Mouse (Mus musculus): ENCODE data around the gene Mfng. TPM values are rescaled to one million over a fixed set of nuclear protein-coding genes. Genes with fewer than 3 reads are reported as not detected.
A peak's percentile ranks its signal among the peaks of the same experiment; 100 is the strongest.

Gene Mfng
- polyA plus RNA-seq, 1 experiment from 2014 or later: 28.0 TPM

DNA sequence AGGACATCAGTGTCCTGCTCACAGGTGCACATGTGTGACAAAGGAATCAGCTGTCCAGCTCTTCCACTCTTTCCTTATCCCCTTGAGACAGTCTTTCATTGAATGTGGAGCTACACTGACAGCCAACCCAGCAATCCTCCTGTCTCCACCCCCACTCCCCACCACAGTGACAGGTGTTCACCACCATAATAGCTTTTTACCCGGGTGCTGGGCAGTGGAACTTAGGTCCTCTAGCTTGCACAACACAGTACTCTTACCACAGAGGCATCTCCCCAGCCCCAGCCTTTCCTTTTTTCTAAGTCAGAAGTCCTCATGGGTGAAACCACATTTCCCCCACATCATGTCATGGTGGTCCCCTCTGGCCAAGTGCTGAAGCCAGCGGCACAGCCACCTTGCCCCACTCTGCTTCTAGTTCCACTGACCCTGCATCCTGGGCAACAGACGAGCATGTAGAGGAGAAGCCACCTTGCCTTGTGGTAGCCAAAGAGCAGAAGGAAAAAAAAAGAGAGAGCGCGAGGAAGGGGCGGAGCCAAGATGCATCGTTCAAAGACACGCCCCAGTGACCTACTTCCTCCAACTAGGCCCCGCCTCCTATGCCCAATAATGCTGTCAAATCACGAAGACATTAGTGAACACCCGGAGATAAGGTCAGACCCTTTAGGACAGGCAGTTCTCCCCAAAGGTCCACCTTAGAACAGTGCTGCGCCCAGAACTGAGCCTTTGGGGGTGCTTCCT is 42.8 kb downstream of the Mfng start:
- Histone ChIP-seq H3K9me3 (ENCODE audit: control insufficient read depth, low read length) (no peaks in the 10 kb centered on the region), H3K27me3 (ENCODE audit: control insufficient read depth, insufficient read depth, low read length) (no peaks in the 10 kb centered on the region), H3K4me2 (ENCODE audit: low read length) (no peak overlapping the region), H3K27ac (replicated peaks; ENCODE audit: low read depth, low read length) (no peak overlapping the region), H3K36me3 (ENCODE audit: control insufficient read depth, insufficient read depth, low read length) (no peaks in the 10 kb centered on the region), H3K9ac (replicated peaks; ENCODE audit: low read length) (no peak overlapping the region), H3K4me3 (replicated peaks; ENCODE audit: low read depth, low read length) (no peak overlapping the region), H3K4me1 (ENCODE audit: control insufficient read depth, insufficient read depth, low read length) (peaks cover 2% of the 10 kb centered on the region)
- no peak for ATAC-seq (ENCODE audit: low FRiP score, low TSS enrichment)
- no peak for DNase-seq
- 85% methylated on average over 12 of the region's 12 CpGs for WGBS

DNA sequence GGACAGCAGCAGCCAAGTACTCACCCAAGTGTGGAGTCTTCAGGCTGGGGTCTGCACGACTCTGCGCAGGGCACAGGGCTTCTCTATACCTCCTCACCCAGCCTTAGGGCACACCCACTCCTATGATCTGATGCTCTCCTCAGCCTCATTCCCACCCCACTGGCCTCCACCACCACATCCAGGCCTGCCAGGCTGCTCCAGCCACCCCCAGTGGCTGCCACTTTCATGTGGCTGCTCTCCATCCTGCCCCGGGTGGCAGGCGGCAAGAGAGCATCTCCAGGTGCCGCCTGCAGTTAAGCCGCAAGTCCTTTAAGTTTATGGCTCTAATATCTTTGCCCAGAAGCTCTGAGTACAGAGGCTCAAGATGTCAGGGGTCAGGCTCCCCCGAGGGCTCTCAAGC is 46.6 kb downstream of the Mfng start:
- DNase-seq (no peak), ATAC-seq (ENCODE audit: low FRiP score, low TSS enrichment) (no peak)
- no peak overlapping the region for H3K4me3 ChIP-seq (replicated peaks; ENCODE audit: low read depth, low read length)
- H3K36me3 ChIP-seq (ENCODE audit: control insufficient read depth, insufficient read depth, low read length): no peaks in the 10 kb centered on the region
- H3K9me3 ChIP-seq (ENCODE audit: control insufficient read depth, low read length): no peaks in the 10 kb centered on the region
- H3K4me1 ChIP-seq (ENCODE audit: control insufficient read depth, insufficient read depth, low read length): no peaks in the 10 kb centered on the region
- WGBS: 76% methylated on average over 7 of the region's 7 CpGs
- no peaks in the 10 kb centered on the region for H3K27me3 ChIP-seq (ENCODE audit: control insufficient read depth, insufficient read depth, low read length)
- H3K4me2 ChIP-seq (ENCODE audit: low read length): no peak overlapping the region
- no peak overlapping the region for H3K9ac ChIP-seq (replicated peaks; ENCODE audit: low read length)
- no peak overlapping the region for H3K27ac ChIP-seq (replicated peaks; ENCODE audit: low read depth, low read length)

DNA sequence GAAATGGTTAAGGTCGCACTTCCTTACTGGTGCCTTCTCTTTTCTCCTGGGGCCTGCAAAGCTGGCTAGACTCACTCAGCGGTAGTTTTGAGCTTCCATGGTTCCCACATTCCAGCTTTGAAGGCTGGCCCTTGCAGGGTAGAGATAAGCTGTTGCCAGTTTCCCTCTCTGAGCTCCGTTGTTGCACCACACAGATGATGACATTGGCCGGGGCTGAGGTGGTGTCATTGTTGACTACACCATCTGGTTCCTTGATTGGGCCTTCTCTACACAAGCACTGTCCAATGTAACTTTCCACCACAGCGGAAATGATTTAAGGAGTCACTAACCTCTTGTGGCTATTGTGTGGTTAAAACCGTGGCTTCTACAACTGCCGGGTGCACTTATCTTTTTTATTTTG is 52.7 kb downstream of the Mfng start:
- H3K36me3 ChIP-seq (ENCODE audit: control insufficient read depth, insufficient read depth, low read length): no peaks in the 10 kb centered on the region
- no peaks in the 10 kb centered on the region for H3K9me3 ChIP-seq (ENCODE audit: control insufficient read depth, low read length)
- H3K4me2 ChIP-seq (ENCODE audit: low read length): no peak overlapping the region
- peaks cover 9% of the 10 kb centered on the region; the same call in 1 of the 2 replicates for H3K4me1 ChIP-seq (ENCODE audit: control insufficient read depth, insufficient read depth, low read length)
- H3K4me3 ChIP-seq (replicated peaks; ENCODE audit: low read depth, low read length): no peak overlapping the region
- H3K27ac ChIP-seq (replicated peaks; ENCODE audit: low read depth, low read length): no peak overlapping the region
- no peak for DNase-seq
- H3K9ac ChIP-seq (replicated peaks; ENCODE audit: low read length): no peak overlapping the region
- ATAC-seq (ENCODE audit: low FRiP score, low TSS enrichment): no peak
- 75% methylated on average over 7 of the region's 7 CpGs for WGBS
- peaks cover 27% of the 10 kb centered on the region for H3K27me3 ChIP-seq (ENCODE audit: control insufficient read depth, insufficient read depth, low read length)

DNA sequence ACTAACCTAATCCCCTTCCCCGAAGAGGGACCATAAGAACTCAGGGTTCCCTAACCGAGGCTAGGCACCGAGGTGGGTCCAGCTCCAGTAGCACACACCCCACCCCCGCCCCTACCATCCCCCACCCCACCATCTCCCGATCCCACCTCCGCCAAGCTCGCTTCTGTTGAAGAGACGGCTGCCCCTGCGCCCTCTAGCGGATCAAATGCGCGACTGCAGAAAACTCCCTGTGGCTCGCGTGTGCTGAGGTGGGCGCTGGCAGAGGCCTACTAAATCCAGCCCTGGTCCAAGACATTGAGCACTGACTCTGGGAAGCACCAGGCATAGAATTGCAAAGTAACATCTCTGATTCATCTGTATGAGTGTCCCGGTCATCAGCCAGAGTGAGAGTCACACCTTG is 53.2 kb downstream of the Mfng start:
- peak; percentile 93 for DNase-seq
- peaks cover 29% of the 10 kb centered on the region for H3K27me3 ChIP-seq (ENCODE audit: control insufficient read depth, insufficient read depth, low read length)
- H3K9me3 ChIP-seq (ENCODE audit: control insufficient read depth, low read length): no peaks in the 10 kb centered on the region
- WGBS: 5% methylated on average over 16 of the region's 16 CpGs
- H3K9ac ChIP-seq (replicated peaks; ENCODE audit: low read length): no peak overlapping the region
- peak overlapping the region; percentile 30 for H3K4me2 ChIP-seq (ENCODE audit: low read length)
- ATAC-seq (ENCODE audit: low FRiP score, low TSS enrichment): no peak
- H3K4me1 ChIP-seq (ENCODE audit: control insufficient read depth, insufficient read depth, low read length): peaks cover 9% of the 10 kb centered on the region; the same call in 1 of the 2 replicates
- H3K4me3 ChIP-seq (replicated peaks; ENCODE audit: low read depth, low read length): no peak overlapping the region
- no peak overlapping the region for H3K27ac ChIP-seq (replicated peaks; ENCODE audit: low read depth, low read length)
- H3K36me3 ChIP-seq (ENCODE audit: control insufficient read depth, insufficient read depth, low read length): no peaks in the 10 kb centered on the region

DNA sequence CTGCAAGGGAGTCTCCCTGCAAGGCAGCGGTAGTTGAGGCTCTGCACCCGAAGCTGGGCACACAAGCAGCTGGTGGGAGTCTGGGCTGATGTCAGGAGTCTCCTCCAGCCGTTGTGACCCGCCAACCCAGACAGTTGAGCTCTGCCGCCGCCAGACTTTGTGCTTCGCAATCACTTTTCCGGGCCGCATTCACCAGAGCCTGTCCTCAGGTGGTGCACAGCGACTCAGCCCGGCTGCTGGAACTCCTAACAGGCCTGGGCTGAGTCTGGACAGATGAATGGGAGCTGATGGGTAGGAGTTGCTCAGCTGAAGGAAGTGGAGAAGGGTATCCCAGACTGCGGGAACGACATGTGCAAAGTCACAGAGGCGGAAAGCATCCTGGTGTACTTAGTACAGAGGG is 53.9 kb downstream of the Mfng start:
- 6% methylated on average over 14 of the region's 14 CpGs for WGBS
- DNase-seq (peak; percentile 42), ATAC-seq (ENCODE audit: low FRiP score, low TSS enrichment) (no peak)
- Histone ChIP-seq H3K4me1 (ENCODE audit: control insufficient read depth, insufficient read depth, low read length) (peaks cover 9% of the 10 kb centered on the region; the same call in 1 of the 2 replicates), H3K4me2 (ENCODE audit: low read length) (peak overlapping the region; percentile 30), H3K9me3 (ENCODE audit: control insufficient read depth, low read length) (no peaks in the 10 kb centered on the region), H3K27ac (replicated peaks; ENCODE audit: low read depth, low read length) (no peak overlapping the region), H3K36me3 (ENCODE audit: control insufficient read depth, insufficient read depth, low read length) (no peaks in the 10 kb centered on the region), H3K9ac (replicated peaks; ENCODE audit: low read length) (no peak overlapping the region; the same call in 1 of the 2 replicates), H3K4me3 (replicated peaks; ENCODE audit: low read depth, low read length) (peak overlapping the region; percentile 59; the same call in 1 of the 2 replicates), H3K27me3 (ENCODE audit: control insufficient read depth, insufficient read depth, low read length) (peaks cover 34% of the 10 kb centered on the region)

DNA sequence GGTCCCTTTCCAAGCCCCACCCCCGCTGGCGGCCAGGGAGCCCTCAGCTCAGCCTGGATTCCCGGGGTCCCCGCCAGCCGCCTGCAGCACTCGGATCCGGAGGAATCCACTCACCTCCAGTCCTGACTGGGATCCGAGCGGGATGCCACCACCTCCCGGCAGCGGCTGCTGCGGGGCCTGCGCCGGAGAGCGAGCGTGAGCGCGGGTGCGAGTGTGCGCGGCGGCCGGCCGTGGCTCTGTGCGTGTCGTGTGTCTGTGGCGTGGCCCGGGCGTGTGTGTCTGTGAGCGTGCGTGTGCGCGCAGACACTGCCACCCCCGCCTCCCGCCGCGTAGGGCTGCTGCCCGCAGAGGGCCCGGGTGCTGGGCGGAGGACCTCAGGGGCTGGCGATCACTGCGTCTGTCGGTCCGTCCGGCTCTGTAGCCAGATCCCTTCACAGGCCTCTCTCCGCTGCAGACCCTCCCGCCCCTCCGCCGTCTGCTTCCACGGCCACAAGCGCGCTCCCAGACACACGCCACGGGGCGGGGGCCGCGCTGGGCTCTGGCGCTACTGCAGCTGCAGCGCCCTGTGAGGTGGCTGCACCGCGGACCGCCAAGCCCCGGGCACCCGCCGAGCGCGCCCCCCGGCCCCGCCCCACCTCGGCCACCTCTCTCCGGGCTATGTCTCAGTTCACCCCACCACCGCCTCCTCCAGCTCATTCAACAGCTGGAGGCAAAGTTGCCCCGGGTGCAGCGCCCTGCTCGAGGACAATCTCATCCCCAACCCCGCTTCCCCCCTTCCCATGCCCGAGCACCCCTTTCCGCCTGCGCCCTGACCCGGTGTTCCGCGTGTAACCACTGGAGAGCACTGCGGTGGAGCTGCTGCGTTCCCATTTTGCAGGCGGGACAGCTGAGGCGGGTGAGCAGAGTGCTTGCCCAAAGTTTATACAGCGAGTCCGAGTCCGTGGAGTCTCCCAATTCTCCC is 54.7 kb downstream of the Mfng start, which contains the start of gene Elfn2:
Gene Elfn2 (minus strand): TSS at position 482 of the 961 bp plus-strand sequence.
- H3K36me3 ChIP-seq (ENCODE audit: control insufficient read depth, insufficient read depth, low read length): no peaks in the 10 kb centered on the region
- peak; percentile 75 for DNase-seq
- peak within 1 kb of the TSS; percentile 68 for H3K27ac ChIP-seq (replicated peaks; ENCODE audit: low read depth, low read length)
- no peaks in the 10 kb centered on the region for H3K9me3 ChIP-seq (ENCODE audit: control insufficient read depth, low read length)
- peak within 1 kb of the TSS; percentile 84 for H3K4me2 ChIP-seq (ENCODE audit: low read length)
- 1% methylated on average over 79 of the region's 89 CpGs for WGBS
- peaks cover 36% of the 10 kb centered on the region for H3K27me3 ChIP-seq (ENCODE audit: control insufficient read depth, insufficient read depth, low read length)
- peaks cover 9% of the 10 kb centered on the region; the same call in 1 of the 2 replicates for H3K4me1 ChIP-seq (ENCODE audit: control insufficient read depth, insufficient read depth, low read length)
- peak; percentile 57; the same call in 1 of the 2 replicates for ATAC-seq (ENCODE audit: low FRiP score, low TSS enrichment)
- peak within 1 kb of the TSS; percentile 59 for H3K4me3 ChIP-seq (replicated peaks; ENCODE audit: low read depth, low read length)
- H3K9ac ChIP-seq (replicated peaks; ENCODE audit: low read length): peak within 1 kb of the TSS; percentile 69

DNA sequence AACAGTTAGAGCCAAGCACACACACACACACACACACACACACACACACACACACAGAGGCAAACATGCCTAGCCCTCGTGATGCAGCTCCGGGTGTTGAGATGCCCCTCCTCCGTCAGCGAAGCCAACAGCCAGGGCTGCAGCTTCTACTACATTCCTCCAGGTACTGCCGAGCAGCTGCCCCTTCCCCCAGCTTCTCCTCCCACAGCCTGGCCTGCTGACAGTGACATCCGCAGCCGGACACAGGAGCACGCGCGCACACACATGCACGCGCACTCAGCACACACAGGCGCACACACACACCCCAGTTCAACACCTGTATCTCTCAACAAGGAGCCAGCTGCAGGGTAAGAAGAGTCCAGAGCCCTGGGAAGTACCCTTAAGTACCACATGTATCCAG is 56.3 kb downstream of the Mfng start:
- ATAC-seq (ENCODE audit: low FRiP score, low TSS enrichment): no peak
- Histone ChIP-seq H3K27me3 (ENCODE audit: control insufficient read depth, insufficient read depth, low read length) (peaks cover 46% of the 10 kb centered on the region), H3K4me1 (ENCODE audit: control insufficient read depth, insufficient read depth, low read length) (peaks cover 24% of the 10 kb centered on the region), H3K27ac (replicated peaks; ENCODE audit: low read depth, low read length) (0 out of 2 replicates have a peak overlapping the region, but pooled peaks have one; percentile 14), H3K9me3 (ENCODE audit: control insufficient read depth, low read length) (no peaks in the 10 kb centered on the region), H3K4me3 (replicated peaks; ENCODE audit: low read depth, low read length) (peak overlapping the region; percentile 59), H3K4me2 (ENCODE audit: low read length) (peak overlapping the region; percentile 84), H3K9ac (replicated peaks; ENCODE audit: low read length) (peak overlapping the region; percentile 69), H3K36me3 (ENCODE audit: control insufficient read depth, insufficient read depth, low read length) (no peaks in the 10 kb centered on the region)
- WGBS: 61% methylated on average over 13 of the region's 13 CpGs
- DNase-seq: peak; percentile 45

DNA sequence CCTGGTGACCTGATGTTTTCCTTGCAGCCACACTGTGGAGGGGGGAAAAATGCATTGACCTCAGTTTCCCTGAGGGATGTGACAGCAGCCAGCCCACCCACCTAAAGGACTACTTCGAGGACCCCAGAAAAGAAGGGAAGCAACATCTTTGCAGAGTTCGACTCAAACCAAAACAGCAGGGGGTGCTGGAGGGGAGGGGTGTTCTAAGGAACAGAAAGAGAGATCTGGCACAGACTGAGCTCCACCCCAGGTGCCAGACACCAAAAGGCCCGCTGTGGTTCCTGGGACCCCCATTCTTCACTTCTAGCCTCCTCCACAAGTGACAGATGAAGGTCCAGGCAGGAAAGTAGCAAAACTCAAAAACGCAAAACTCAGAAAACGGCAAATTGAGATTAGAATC is 57.4 kb downstream of the Mfng start:
- H3K4me1 ChIP-seq (ENCODE audit: control insufficient read depth, insufficient read depth, low read length): peaks cover 32% of the 10 kb centered on the region
- DNase-seq (no peak), ATAC-seq (ENCODE audit: low FRiP score, low TSS enrichment) (no peak)
- peak overlapping the region; percentile 84 for H3K4me2 ChIP-seq (ENCODE audit: low read length)
- H3K36me3 ChIP-seq (ENCODE audit: control insufficient read depth, insufficient read depth, low read length): no peaks in the 10 kb centered on the region
- peaks cover 49% of the 10 kb centered on the region for H3K27me3 ChIP-seq (ENCODE audit: control insufficient read depth, insufficient read depth, low read length)
- no peaks in the 10 kb centered on the region for H3K9me3 ChIP-seq (ENCODE audit: control insufficient read depth, low read length)
- no peak overlapping the region for H3K9ac ChIP-seq (replicated peaks; ENCODE audit: low read length)
- H3K27ac ChIP-seq (replicated peaks; ENCODE audit: low read depth, low read length): no peak overlapping the region
- H3K4me3 ChIP-seq (replicated peaks; ENCODE audit: low read depth, low read length): no peak overlapping the region
- WGBS: 58% methylated on average over 5 of the region's 5 CpGs

All from midbrain, embryonic 14.5 days (tissue).